Mouse (Mus musculus) embryonic fibroblast, embryonic 13.5 days (primary cell): ENCODE measurements at regions not wholly inside any gene's neighbourhood (a gene's known extent, or its start where the extent isn't known, plus 50 kb on each side); places are given as distances from the start of the nearest gene placed in this dataset.

Source experiments
- H3K27ac ChIP-seq: 2 replicates; pipeline ENCODE4 v1.5.1; 2012; ENCODE audit warnings: low read length, control low read depth, inconsistent platforms; ENCODE audit not compliant: insufficient read depth
- H3K4me1 ChIP-seq: 2 replicates; pipeline ENCODE4 v1.6.1; 2011; ENCODE audit warnings: low read length; ENCODE audit not compliant: control insufficient read depth, insufficient read depth
- H3K4me3 ChIP-seq: 2 replicates; pipeline ENCODE4 v1.5.1; 2011; ENCODE audit warnings: mild to moderate bottlenecking, control low read depth, low read length; ENCODE audit not compliant: insufficient read depth
- CTCF ChIP-seq: IDR thresholded peaks from 2 replicates; pipeline ENCODE4 v1.5.1; 2011; ENCODE audit warnings: mild to moderate bottlenecking, control low read depth, low read length, moderate library complexity, borderline replicate concordance; ENCODE audit not compliant: insufficient read depth
- POLR2A ChIP-seq: IDR thresholded peaks from 2 replicates; pipeline ENCODE4 v1.6.1; 2011; ENCODE audit warnings: low read depth, mild to moderate bottlenecking, control low read depth, low read length, moderate library complexity

DNA sequence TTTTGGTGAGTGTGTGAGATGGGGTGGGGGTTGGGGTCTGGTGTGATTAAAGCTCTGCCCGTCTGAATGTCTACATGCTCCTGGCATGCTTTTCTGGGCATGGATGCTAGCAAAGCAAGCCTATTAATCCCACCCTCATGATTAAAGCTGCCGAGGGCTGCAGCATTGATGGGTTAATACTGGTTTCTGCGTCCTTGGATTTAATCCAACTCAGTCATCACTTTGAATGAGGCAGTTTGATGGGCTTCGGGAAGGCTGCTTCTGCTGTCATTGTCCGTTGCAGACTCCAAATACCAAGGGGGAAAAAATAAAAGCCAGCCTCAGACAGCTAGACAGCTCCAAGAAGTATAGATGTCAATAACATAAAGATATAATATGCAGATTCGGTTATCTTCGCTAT, 944.7 kb downstream of the Slc4a3 start:
- TF ChIP-seq POLR2A (no peak), CTCF (no peak)
- H3K4me1 ChIP-seq = no peaks in the 10 kb centered on the region
- H3K4me3 ChIP-seq = no peak overlapping the region
- H3K27ac ChIP-seq = no peak overlapping the region

GRCm38 (mm10) chr1:76491187-76491586, 945.1 kb downstream of the Slc4a3 start:
- TF ChIP-seq CTCF = no peak
- no peak for TF ChIP-seq POLR2A
- Histone ChIP-seq H3K27ac (no peak overlapping the region), H3K4me1 (no peaks in the 10 kb centered on the region), H3K4me3 (no peak overlapping the region)

- Histone ChIP-seq H3K27ac (no peak overlapping the region), H3K4me1 (no peaks in the 10 kb centered on the region), H3K4me3 (no peak overlapping the region)
- no peak for TF ChIP-seq CTCF
- TF ChIP-seq POLR2A = no peak
Measured at GRCm38 (mm10) chr1:76505150-76505549, 959.1 kb downstream of the Slc4a3 start.

GRCm38 (mm10) chr1:76508821-76509220, 962.8 kb downstream of the Slc4a3 start:
- TF ChIP-seq POLR2A = no peak
- no peak for TF ChIP-seq CTCF
- Histone ChIP-seq H3K27ac (no peak overlapping the region), H3K4me1 (no peaks in the 10 kb centered on the region), H3K4me3 (no peak overlapping the region)

DNA sequence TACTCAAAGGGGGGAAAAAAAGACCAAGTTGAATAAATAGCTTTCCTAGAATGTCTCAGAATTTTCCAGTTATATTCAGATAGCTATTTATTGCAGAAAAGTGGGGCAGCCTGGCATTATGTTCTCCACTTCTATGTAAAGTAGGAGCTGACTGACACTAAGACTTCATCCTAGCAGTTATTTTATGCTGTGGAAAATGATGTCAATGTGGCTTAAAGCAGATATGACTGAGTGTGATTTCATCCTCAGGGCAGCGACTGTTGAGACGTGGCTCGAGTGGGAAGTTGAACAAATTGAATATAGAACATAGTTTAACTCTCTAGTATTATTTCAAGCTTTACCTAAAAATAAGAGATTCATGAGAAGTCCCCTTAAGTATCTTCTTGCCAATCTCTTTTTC, 963.4 kb downstream of the Slc4a3 start:
- no peaks in the 10 kb centered on the region for H3K4me1 ChIP-seq
- H3K27ac ChIP-seq = no peak overlapping the region
- no peak overlapping the region for H3K4me3 ChIP-seq
- TF ChIP-seq POLR2A (no peak), CTCF (no peak)

GRCm38 (mm10) chr1:76512156-76512555, 966.1 kb downstream of the Slc4a3 start:
- H3K4me1 ChIP-seq = no peaks in the 10 kb centered on the region
- H3K4me3 ChIP-seq = no peak overlapping the region
- no peak overlapping the region for H3K27ac ChIP-seq
- TF ChIP-seq CTCF = no peak
- no peak for TF ChIP-seq POLR2A

DNA sequence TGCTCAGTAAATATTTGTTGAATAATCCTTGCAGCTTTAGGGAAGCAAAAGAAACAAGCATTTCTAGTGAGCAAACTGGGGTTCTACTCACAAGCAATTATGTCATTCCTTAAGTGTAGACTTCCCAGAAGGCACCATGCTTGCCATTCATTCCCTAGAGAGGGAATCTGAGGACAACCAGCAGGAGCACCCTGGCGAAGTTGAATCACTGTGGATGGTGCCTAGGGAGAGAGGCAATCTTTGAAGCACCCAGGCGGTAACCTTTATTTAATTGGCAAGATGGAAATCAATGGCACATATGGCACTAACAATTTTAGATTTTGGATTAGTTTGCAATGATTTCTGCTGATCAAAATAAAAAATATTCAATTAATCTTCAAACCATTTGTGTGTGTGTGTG, 967.4 kb downstream of the Slc4a3 start:
- no peaks in the 10 kb centered on the region for H3K4me1 ChIP-seq
- no peak overlapping the region for H3K4me3 ChIP-seq
- no peak for TF ChIP-seq POLR2A
- TF ChIP-seq CTCF = no peak
- no peak overlapping the region for H3K27ac ChIP-seq

GRCm38 (mm10) chr1:76529531-76529930, 983.5 kb downstream of the Slc4a3 start:
- no peak overlapping the region for H3K4me3 ChIP-seq
- no peaks in the 10 kb centered on the region; the same call in 1 of the 2 replicates for H3K4me1 ChIP-seq
- TF ChIP-seq POLR2A (no peak), CTCF (no peak)
- H3K27ac ChIP-seq = no peak overlapping the region

DNA sequence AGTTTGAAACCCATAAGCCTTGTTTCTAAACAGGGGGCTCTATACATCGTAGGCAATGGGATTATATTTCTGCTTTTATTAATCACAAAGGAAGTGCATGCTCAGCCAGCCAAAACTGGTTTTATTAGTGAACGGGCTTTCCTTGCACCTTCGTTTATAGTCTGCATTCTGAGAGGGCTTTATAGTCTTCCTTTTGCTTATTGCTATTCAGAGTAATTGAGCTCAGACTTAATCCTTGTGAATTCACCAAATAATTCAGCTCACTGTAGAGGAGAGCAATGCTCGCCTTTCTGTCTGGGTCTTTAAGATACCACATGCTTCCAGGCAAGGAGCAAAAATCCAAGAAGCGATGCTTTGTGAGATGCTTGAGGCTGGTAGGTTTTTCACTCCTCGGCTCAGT, 984.3 kb downstream of the Slc4a3 start:
- Histone ChIP-seq H3K4me1 (no peaks in the 10 kb centered on the region; the same call in 1 of the 2 replicates), H3K4me3 (no peak overlapping the region), H3K27ac (no peak overlapping the region)
- TF ChIP-seq CTCF (no peak), POLR2A (no peak)

DNA sequence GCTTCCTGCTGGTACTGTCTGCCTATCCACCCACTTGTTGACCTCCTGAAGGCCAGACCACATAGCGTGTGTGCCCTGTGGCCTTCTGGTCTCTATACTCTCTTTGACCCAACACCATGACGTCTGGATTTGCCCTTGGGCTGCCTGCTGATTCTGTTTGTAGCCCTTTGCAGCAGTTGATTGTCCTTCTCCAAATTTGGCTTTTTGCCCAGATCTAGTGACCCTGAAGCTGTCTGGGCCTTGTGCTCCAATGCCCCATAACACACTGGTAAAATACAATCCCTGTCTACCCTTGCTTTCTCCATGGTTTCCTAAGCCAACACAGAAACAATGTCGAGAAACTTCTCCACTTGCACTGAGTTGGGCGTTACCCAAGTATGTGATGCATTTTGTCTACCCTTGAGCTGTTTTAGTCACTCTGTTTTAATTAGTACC, 979.3 kb downstream of the Epha4 start:
- H3K4me3 ChIP-seq = no peak overlapping the region
- H3K27ac ChIP-seq = no peak overlapping the region
- TF ChIP-seq CTCF (no peak), POLR2A (no peak)
- H3K4me1 ChIP-seq = no peaks in the 10 kb centered on the region

DNA sequence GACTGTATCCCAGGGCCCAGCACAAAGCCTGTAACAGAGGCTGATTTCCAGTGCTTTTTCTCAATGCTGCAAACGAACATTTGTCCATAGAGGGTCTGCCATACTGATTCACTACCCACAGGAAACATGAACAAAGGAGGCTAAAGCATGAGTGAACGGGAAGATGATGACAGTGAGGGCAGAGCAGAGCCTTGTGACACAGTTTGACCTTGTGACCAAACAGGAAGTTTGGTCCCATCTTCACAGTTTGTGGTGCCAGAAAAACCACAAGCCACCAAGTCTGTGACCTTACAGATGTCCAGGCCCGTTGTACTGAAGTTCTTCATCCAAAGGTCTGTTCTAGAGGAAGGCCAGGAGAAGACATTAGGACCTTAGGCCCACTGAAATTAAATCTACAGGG, 974.4 kb downstream of the Epha4 start:
- H3K4me3 ChIP-seq = no peak overlapping the region
- H3K27ac ChIP-seq = no peak overlapping the region
- TF ChIP-seq POLR2A (no peak), CTCF (no peak)
- no peaks in the 10 kb centered on the region for H3K4me1 ChIP-seq

GRCm38 (mm10) chr1:76550876-76551275, 964.0 kb downstream of the Epha4 start:
- Histone ChIP-seq H3K4me1 (no peaks in the 10 kb centered on the region), H3K27ac (no peak overlapping the region), H3K4me3 (no peak overlapping the region)
- TF ChIP-seq CTCF = no peak
- no peak for TF ChIP-seq POLR2A
